In the genomic region with DNA sequence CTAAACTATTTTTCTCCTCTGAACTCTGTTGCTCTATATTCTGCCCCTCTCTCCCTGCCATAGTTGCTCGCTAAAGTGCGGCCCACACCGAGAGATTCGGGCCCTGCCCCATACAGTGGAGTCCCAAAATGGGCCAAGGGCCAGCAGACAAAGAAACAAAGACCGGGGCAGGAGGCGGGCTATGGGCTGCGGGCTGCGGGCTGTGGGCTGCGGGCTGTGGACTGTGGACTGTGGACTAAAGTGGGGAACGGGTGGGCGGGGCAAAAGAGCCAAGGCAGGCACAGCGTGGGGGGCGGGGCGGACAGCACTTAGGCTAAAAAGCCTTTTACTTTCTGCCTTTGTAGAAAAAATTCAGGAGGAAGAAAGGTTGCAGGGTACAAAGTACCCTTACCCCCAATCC, we compare ENCODE assay signal across 17 mouse cellular contexts. TPM values are rescaled to one million over a fixed set of nuclear protein-coding genes. Genes with fewer than 3 reads are reported as not detected.
DNase-seq lines count a peak whose midpoint lies in the region; ATAC-seq and TF ChIP-seq lines count a peak whose summit lies in the region.
"Had no signal": no experiment of that assay in that cellular context is flagged by ENCODE, and none has a peak within 500 bp of the region (broad histone marks: within the 10 kb centered on the region; RNA-seq: fewer than 3 reads in every experiment).

No protein-coding gene starts in this region.

- TF ChIP-seq CTCF in lung, postnatal 0 days (IDR thresholded peaks at IDR 0.05): no peak
- no peak for TF ChIP-seq CTCF in stomach, postnatal 0 days (IDR thresholded peaks at IDR 0.05; ENCODE audit: low read depth)
- no peak for TF ChIP-seq CTCF in thymus, adult 2 months (IDR thresholded peaks at IDR 0.05; ENCODE audit: borderline replicate concordance, control insufficient read depth, extremely low read depth, insufficient read depth, low read length, poor library complexity)

- H3K9me3 ChIP-seq in lung, postnatal 0 days (ENCODE audit: low read length): no peaks in the 10 kb centered on the region
- H3K9me3 ChIP-seq in limb, embryonic 12.5 days: peaks cover 13% of the 10 kb centered on the region
- H3K9me3 ChIP-seq in stomach, postnatal 0 days (ENCODE audit: control insufficient read depth, low read length): no peaks in the 10 kb centered on the region
- no peaks in the 10 kb centered on the region for H3K9me3 ChIP-seq in heart, embryonic 11.5 days (replicated peaks; ENCODE audit: control insufficient read depth, low read length)

- TF ChIP-seq POLR2A in thymus, adult 2 months (IDR thresholded peaks at IDR 0.05; ENCODE audit: control insufficient read depth, extremely low read depth, insufficient read depth, low read length, poor library complexity): no peak

- TF ChIP-seq EP300 in lung, postnatal 0 days (IDR thresholded peaks at IDR 0.05): no peak
- no peak for TF ChIP-seq EP300 in stomach, postnatal 0 days (optimal IDR thresholded peaks at IDR 0.05)

- ATAC-seq in lung, postnatal 0 days: 0 out of 2 replicates have a peak, but pooled peaks have one; percentile 37
- no peak for ATAC-seq in limb, embryonic 12.5 days (ENCODE audit: insufficient number of reproducible peaks, insufficient read depth, low FRiP score, low TSS enrichment, low read depth)
- ATAC-seq in stomach, postnatal 0 days (ENCODE audit: low FRiP score, low TSS enrichment): no peak
- ATAC-seq in heart, embryonic 11.5 days (replicated peaks; ENCODE audit: insufficient number of reproducible peaks, low FRiP score, low TSS enrichment): no peak

- H3K36me3 ChIP-seq in lung, postnatal 0 days (ENCODE audit: insufficient read depth, low read length): no peaks in the 10 kb centered on the region
- no peaks in the 10 kb centered on the region for H3K36me3 ChIP-seq in limb, embryonic 12.5 days
- H3K36me3 ChIP-seq in stomach, postnatal 0 days (ENCODE audit: control insufficient read depth, insufficient read depth, low read length): no peaks in the 10 kb centered on the region
- H3K36me3 ChIP-seq in thymus, adult 2 months (ENCODE audit: control insufficient read depth, insufficient read depth, low read length): no peaks in the 10 kb centered on the region
- no peaks in the 10 kb centered on the region for H3K36me3 ChIP-seq in heart, embryonic 11.5 days (ENCODE audit: control insufficient read depth, insufficient read depth, low read length)

- no peaks in the 10 kb centered on the region for H3K27me3 ChIP-seq in lung, postnatal 0 days (replicated peaks; ENCODE audit: insufficient read depth, low read length)
- H3K27me3 ChIP-seq in limb, embryonic 12.5 days: no peaks in the 10 kb centered on the region; the same call in 1 of the 2 replicates
- H3K27me3 ChIP-seq in stomach, postnatal 0 days (ENCODE audit: control insufficient read depth, insufficient read depth, low read length): no peaks in the 10 kb centered on the region
- no peaks in the 10 kb centered on the region for H3K27me3 ChIP-seq in thymus, adult 2 months (ENCODE audit: control insufficient read depth, insufficient read depth, low read length)
- no peaks in the 10 kb centered on the region for H3K27me3 ChIP-seq in heart, embryonic 11.5 days (ENCODE audit: control insufficient read depth, insufficient read depth, low read length)

- no peak overlapping the region for H3K27ac ChIP-seq in lung, postnatal 0 days (ENCODE audit: low read length)
- peak overlapping the region; percentile 66; the same call in 1 of the 2 replicates for H3K27ac ChIP-seq in limb, embryonic 12.5 days
- no peak overlapping the region for H3K27ac ChIP-seq in stomach, postnatal 0 days (replicated peaks)
- no peak overlapping the region for H3K27ac ChIP-seq in thymus, adult 2 months (ENCODE audit: control insufficient read depth, insufficient read depth, low read length)
- no peak overlapping the region for H3K27ac ChIP-seq in heart, embryonic 11.5 days (ENCODE audit: low read depth, low read length)
- H3K27ac ChIP-seq: macrophage had no signal

- DNase-seq in lung, postnatal 0 days (ENCODE audit: low spot score): peak; percentile 17
- DNase-seq in lung, postnatal 25 days (ENCODE audit: low spot score): no peak
- peak; percentile 73 for DNase-seq in kidney, adult 18-20 months
- peak; percentile 38 for DNase-seq in stomach, postnatal 0 days (ENCODE audit: low spot score)
- DNase-seq in thymus, adult 2 months: no peak
- DNase-seq in layer of hippocampus, postnatal 25 days (ENCODE audit: extremely low spot score in 1 of 2, low spot score in 1 of 2): no peak
- DNase-seq: heart, postnatal 10 days; thymus, postnatal 4 days had no signal

- no peaks in the 10 kb centered on the region for H3K4me1 ChIP-seq in lung, postnatal 0 days (ENCODE audit: insufficient read depth, low read depth, low read length)
- H3K4me1 ChIP-seq in limb, embryonic 12.5 days (replicated peaks): peaks cover 8% of the 10 kb centered on the region
- H3K4me1 ChIP-seq in stomach, postnatal 0 days (replicated peaks; ENCODE audit: control insufficient read depth, insufficient read depth): no peaks in the 10 kb centered on the region
- H3K4me1 ChIP-seq in thymus, adult 2 months (replicated peaks; ENCODE audit: control insufficient read depth, insufficient read depth, low read length): no peaks in the 10 kb centered on the region
- H3K4me1 ChIP-seq in heart, embryonic 11.5 days (ENCODE audit: control insufficient read depth, insufficient read depth, low read length): peaks cover 13% of the 10 kb centered on the region; the same call in 1 of the 2 replicates

- 72% methylated on average over 14 of the region's 14 CpGs for WGBS in lung, postnatal 0 days
- WGBS in limb, embryonic 12.5 days: 72% methylated on average over 14 of the region's 14 CpGs
- 57% methylated on average over 14 of the region's 14 CpGs for WGBS in stomach, postnatal 0 days
- 86% methylated on average over 14 of the region's 14 CpGs for whole genome bisulfite sequencing in thymus, adult 2 months
- WGBS in heart, embryonic 11.5 days (ENCODE audit: insufficient replicate concordance): 70% methylated on average over 14 of the region's 14 CpGs

- H3K4me2 ChIP-seq in lung, postnatal 0 days (replicated peaks; ENCODE audit: low read depth, low read length): no peak overlapping the region
- no peak overlapping the region for H3K4me2 ChIP-seq in limb, embryonic 12.5 days
- H3K4me2 ChIP-seq in stomach, postnatal 0 days (replicated peaks; ENCODE audit: low read depth): no peak overlapping the region
- no peak overlapping the region for H3K4me2 ChIP-seq in heart, embryonic 11.5 days

- H3K9ac ChIP-seq in lung, postnatal 0 days (replicated peaks; ENCODE audit: low read depth): no peak overlapping the region
- H3K9ac ChIP-seq in limb, embryonic 12.5 days (replicated peaks): no peak overlapping the region
- H3K9ac ChIP-seq in stomach, postnatal 0 days (ENCODE audit: low read length): no peak overlapping the region
- no peak overlapping the region for H3K9ac ChIP-seq in heart, embryonic 11.5 days (ENCODE audit: low read depth, low read length)

- no peak overlapping the region for H3K4me3 ChIP-seq in lung, postnatal 0 days (ENCODE audit: low read depth, low read length)
- no peak overlapping the region for H3K4me3 ChIP-seq in limb, embryonic 12.5 days (replicated peaks)
- no peak overlapping the region for H3K4me3 ChIP-seq in stomach, postnatal 0 days (ENCODE audit: low read depth, low read length)
- no peak overlapping the region for H3K4me3 ChIP-seq in thymus, adult 2 months (ENCODE audit: control insufficient read depth, insufficient read depth, low read length)
- H3K4me3 ChIP-seq in heart, embryonic 11.5 days (ENCODE audit: low read depth, low read length): no peak overlapping the region
- H3K4me3 ChIP-seq: erythroblast, embryonic 14.5 days; myocyte had no signal

RNA-seq across cellular contexts. Expression of gene Methig1, which starts 6.2 kb away (rescaled TPM):
- not detected in 2 replicates for polyA plus RNA-seq in lung, postnatal 0 days (2015; fragmentation: Nextera tagmentation; extraction: Ambion mirVana)
- 0.21 TPM in 1 of 2 replicates, not detected in the other for polyA plus RNA-seq in limb, embryonic 12.5 days (2016; fragmentation: Nextera tagmentation; extraction: Ambion mirVana)
- 0.17 TPM in 1 of 2 replicates, not detected in the other for polyA plus RNA-seq in stomach, postnatal 0 days (2015; fragmentation: Nextera tagmentation; extraction: Ambion mirVana)
- not detected in 2 replicates for polyA plus RNA-seq in thymus, adult 2 months (2012; rRNA removed)
- total RNA-seq in layer of hippocampus, postnatal 25 days (2021): not detected
- not detected in 2 replicates for polyA plus RNA-seq in heart, embryonic 11.5 days (2014; fragmentation: Nextera tagmentation; extraction: Ambion mirVana)
- total RNA-seq: gastrocnemius, postnatal 4 days; heart, postnatal 10 days; left cerebral cortex, postnatal 25 days had no signal
- polyA plus RNA-seq: C2C12; erythroblast, embryonic 14.5 days; large intestine, adult 2 months; macrophage; myocyte had no signal

RNA-seq across cellular contexts. Expression of gene Mettl7a2, which starts 6.2 kb away (rescaled TPM):
- polyA plus RNA-seq in lung, postnatal 0 days (2015; fragmentation: Nextera tagmentation; extraction: Ambion mirVana): 0.11 and 0.19 TPM in 2 replicates
- polyA plus RNA-seq in limb, embryonic 12.5 days (2016; fragmentation: Nextera tagmentation; extraction: Ambion mirVana): not detected in 2 replicates
- polyA plus RNA-seq in stomach, postnatal 0 days (2015; fragmentation: Nextera tagmentation; extraction: Ambion mirVana): not detected in 2 replicates
- not detected in 2 replicates for polyA plus RNA-seq in thymus, adult 2 months (2012; rRNA removed)
- under 1 TPM; 0.31 to 0.79 TPM for total RNA-seq in layer of hippocampus, postnatal 25 days (2021)
- polyA plus RNA-seq in heart, embryonic 11.5 days (2014; fragmentation: Nextera tagmentation; extraction: Ambion mirVana): not detected in 2 replicates
- polyA plus RNA-seq: C2C12; erythroblast, embryonic 14.5 days; large intestine, adult 2 months; macrophage; myocyte had no signal

RNA-seq across cellular contexts. Expression of gene Mettl7a3, which starts 12.0 kb away (rescaled TPM):
- 0.12 TPM in 2 replicates for polyA plus RNA-seq in lung, postnatal 0 days (2015; fragmentation: Nextera tagmentation; extraction: Ambion mirVana)
- polyA plus RNA-seq in limb, embryonic 12.5 days (2016; fragmentation: Nextera tagmentation; extraction: Ambion mirVana): 0.13 and 0.25 TPM in 2 replicates
- polyA plus RNA-seq in stomach, postnatal 0 days (2015; fragmentation: Nextera tagmentation; extraction: Ambion mirVana): not detected in 2 replicates
- polyA plus RNA-seq in thymus, adult 2 months (2012; rRNA removed): 0.05 TPM in 1 of 2 replicates, not detected in the other
- total RNA-seq in layer of hippocampus, postnatal 25 days (2021): under 1 TPM; 0.23 to 0.32 TPM
- polyA plus RNA-seq in heart, embryonic 11.5 days (2014; fragmentation: Nextera tagmentation; extraction: Ambion mirVana): not detected in 2 replicates
- total RNA-seq: heart, postnatal 10 days had no signal
- polyA plus RNA-seq: C2C12; erythroblast, embryonic 14.5 days; large intestine, adult 2 months; macrophage; myocyte had no signal

RNA-seq across cellular contexts. Expression of gene Higd1c, which starts 17.6 kb away (rescaled TPM):
- polyA plus RNA-seq in lung, postnatal 0 days (2015; fragmentation: Nextera tagmentation; extraction: Ambion mirVana): not detected in 2 replicates
- not detected in 2 replicates for polyA plus RNA-seq in limb, embryonic 12.5 days (2016; fragmentation: Nextera tagmentation; extraction: Ambion mirVana)
- not detected in 2 replicates for polyA plus RNA-seq in stomach, postnatal 0 days (2015; fragmentation: Nextera tagmentation; extraction: Ambion mirVana)
- not detected in 2 replicates for polyA plus RNA-seq in thymus, adult 2 months (2012; rRNA removed)
- not detected for total RNA-seq in layer of hippocampus, postnatal 25 days (2021)
- not detected in 2 replicates for polyA plus RNA-seq in heart, embryonic 11.5 days (2014; fragmentation: Nextera tagmentation; extraction: Ambion mirVana)
- total RNA-seq: gastrocnemius, postnatal 4 days; heart, postnatal 10 days; left cerebral cortex, postnatal 25 days had no signal
- polyA plus RNA-seq: C2C12; erythroblast, embryonic 14.5 days; large intestine, adult 2 months; macrophage; myocyte had no signal

RNA-seq across cellular contexts. Expression of gene Mettl7a1, which starts 42.8 kb away (rescaled TPM):
- 62.9 and 88.1 TPM in 2 replicates for polyA plus RNA-seq in lung, postnatal 0 days (2015; fragmentation: Nextera tagmentation; extraction: Ambion mirVana)
- polyA plus RNA-seq in limb, embryonic 12.5 days (2016; fragmentation: Nextera tagmentation; extraction: Ambion mirVana): 3.3 and 4.3 TPM in 2 replicates
- 9.1 and 9.5 TPM in 2 replicates for polyA plus RNA-seq in stomach, postnatal 0 days (2015; fragmentation: Nextera tagmentation; extraction: Ambion mirVana)
- 18.9 TPM in 2 replicates for polyA plus RNA-seq in thymus, adult 2 months (2012; rRNA removed)
- total RNA-seq in layer of hippocampus, postnatal 25 days (2021): 10 to 100 TPM; 31.0 to 35.0 TPM
- polyA plus RNA-seq in heart, embryonic 11.5 days (2014; fragmentation: Nextera tagmentation; extraction: Ambion mirVana): 2.5 and 2.7 TPM in 2 replicates

Comparison
In these comparisons a context has a peak if more than half of its experiments do, and no peak if none do; other contexts are left out.
1. DNase-seq: peak in lung, postnatal 0 days (single experiment), kidney, adult 18-20 months (single experiment) and stomach, postnatal 0 days (single experiment); none in lung, postnatal 25 days (single experiment), thymus, adult 2 months (single experiment) and layer of hippocampus, postnatal 25 days (0 of 2).